Mouse (Mus musculus) central nervous system, embryonic 14 days (tissue): Measurements from ENCODE around the gene Mtmr3. TPM values are rescaled to one million over a fixed set of nuclear protein-coding genes. Genes with fewer than 3 reads are reported as not detected.

Experiments
- polyA plus RNA-seq: library from polyadenylated mRNA; depleted of rRNA; stranded (reverse); fragments of >200 nt; gene quantifications from 2 replicates; pipeline ENCODE4 v1.2.3, GENCODE M21; 2012; rRNA removed

The Mtmr3 gene
- 41.7 and 43.3 TPM in 2 replicates for polyA plus RNA-seq

DNA sequence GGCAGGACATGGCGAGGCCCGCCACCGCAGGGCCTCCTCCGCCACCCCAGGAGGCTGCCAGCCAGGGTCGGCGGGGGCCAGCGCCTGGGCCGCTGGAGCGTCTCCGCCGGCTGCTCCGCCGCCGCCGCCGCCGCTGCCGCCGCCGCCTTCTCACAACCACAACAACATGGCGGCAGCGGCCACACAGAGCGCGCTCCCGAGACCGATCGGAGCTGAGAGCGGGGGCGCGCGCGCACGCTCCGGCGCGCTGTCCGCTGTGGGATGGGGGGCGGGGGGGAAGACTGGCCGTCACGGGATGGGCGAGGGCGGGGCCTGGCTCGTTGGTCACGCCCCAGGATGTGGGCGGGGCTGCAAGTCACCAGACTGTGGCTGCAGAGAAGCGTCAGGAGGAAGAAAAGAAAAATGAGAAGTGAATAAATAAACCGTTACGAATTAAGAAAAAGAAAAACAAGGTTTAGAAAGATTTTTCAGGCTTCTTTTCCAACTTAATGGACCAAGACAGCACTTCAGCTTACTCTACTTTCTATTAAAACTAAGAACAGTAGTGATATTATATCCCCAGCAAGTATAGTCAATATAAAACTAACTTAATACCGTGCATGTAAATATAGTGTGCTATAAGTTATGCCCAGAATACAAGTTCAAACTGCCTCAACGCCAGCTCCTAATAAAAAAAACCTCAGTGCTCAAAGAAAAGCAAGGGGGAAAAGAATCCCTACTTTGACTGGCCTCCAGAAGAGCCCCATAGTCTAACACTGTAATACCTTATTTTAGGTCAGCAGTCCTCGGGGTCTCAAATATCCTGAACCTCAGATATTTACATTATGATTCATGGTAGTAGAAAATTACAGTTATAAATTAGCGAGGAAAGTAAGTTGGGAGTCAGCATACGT is at the start of gene Mtmr3:
Gene Mtmr3, minus strand, starts transcription at position 256 of the 893 bp plus-strand sequence.

DNA sequence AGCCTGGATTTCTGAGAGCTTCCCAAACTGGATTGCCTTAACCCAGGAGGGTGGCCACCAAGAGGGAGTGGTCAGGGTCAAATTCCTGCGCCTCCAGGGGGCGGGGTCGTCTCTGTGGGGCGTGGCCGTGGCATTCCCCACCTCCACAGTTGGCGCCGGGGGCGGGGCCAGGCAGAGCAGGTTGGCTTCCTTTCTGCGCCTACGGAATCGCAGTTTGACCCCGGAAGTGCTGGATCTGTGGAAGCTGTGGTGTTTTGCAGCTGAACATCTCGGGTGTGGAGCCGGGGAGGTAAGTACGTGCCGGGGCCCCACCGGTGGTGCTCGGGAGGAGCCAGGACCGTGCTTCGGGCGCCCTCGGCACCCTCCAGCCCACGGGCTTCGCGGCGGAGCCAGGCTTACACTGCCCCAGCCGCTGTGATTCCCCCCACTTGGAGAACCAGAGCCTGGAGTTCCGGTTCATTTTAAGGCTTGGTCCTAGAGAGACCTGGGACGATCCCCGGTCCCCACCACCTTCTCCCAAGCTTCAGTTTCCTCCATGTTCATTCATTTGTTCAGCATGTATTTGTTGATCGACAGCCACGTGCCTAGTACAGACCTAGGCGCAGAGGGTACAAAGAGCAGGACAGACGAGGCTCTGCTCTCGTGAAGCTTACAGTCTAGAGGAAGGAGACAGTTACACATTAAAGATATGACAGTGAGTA is 43.0 kb upstream of the Mtmr3 start, which contains the start of gene Ascc2:
Gene Ascc2, plus strand, starts transcription at position 214 of the 701 bp plus-strand sequence.

DNA sequence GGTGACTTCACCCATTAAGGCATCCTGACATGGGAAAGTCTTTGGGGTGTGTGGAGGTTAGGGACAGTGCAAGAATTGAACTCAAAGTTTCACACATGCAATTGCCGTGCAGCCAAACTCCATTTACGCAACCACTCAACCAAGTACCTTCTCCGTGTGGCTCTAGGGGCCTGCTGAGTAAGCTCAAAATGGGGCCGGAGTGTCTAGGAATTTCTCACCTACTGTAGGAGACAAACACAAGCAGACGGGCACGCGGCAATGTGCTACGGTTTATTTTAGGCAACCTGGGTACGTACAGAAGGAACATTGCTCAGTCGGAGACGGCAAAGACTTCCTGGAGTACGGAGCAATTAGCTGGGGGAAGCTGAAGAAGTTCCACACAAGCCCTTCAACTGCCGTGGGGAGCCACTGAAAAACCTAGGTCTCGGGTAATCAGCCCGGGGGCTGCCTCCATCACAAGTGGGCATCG is 25.4 kb upstream of the Mtmr3 start, which contains the start of gene Gm11032:
Gene Gm11032, plus strand, starts transcription at position 51 of the 469 bp plus-strand sequence.

DNA sequence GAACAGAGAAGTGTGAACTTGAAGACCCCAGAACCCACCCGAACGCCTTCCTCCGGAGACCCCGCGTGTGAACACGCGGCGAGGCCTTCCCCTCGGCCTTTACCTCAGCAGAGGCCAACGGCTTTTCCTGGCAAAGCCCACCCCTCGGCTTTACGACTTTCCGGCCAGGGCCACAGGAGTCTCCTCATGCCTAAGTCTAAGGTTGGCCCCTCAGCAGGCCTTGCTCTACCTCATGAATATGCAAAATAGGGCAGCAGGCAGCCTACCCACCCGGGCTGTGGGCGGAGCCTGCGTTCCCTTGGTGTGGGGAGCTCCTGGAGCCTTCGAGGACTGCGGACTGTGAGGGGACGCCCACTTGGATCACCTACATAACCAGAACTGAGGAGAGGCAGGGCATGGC is 153.7 kb downstream of the Mtmr3 start, which contains the start of gene Hormad2:
Gene Hormad2, minus strand, starts transcription at position 128 of the 400 bp plus-strand sequence.

Other genes starting within 250 kb of the Mtmr3 start
- gene Hormad2, start 153.8 kb downstream of the Mtmr3 start, polyA plus RNA-seq, result 0.11 and 0.14 TPM in 2 replicates
- gene Gm11032, start 25.2 kb upstream of the Mtmr3 start, polyA plus RNA-seq, result not detected in 2 replicates
- 33.2 and 34.8 TPM in 2 replicates for gene Ascc2, start 42.9 kb upstream of the Mtmr3 start, polyA plus RNA-seq
- 747 and 762 TPM in 2 replicates for gene Uqcr10, start 109.5 kb upstream of the Mtmr3 start, polyA plus RNA-seq
- 48.4 and 56.2 TPM in 2 replicates for gene Zmat5, start 109.8 kb upstream of the Mtmr3 start, polyA plus RNA-seq
- gene Cabp7, start 151.9 kb upstream of the Mtmr3 start, polyA plus RNA-seq, result 3.3 and 4.7 TPM in 2 replicates